Mouse (Mus musculus) myocyte (in vitro differentiated cells): ENCODE data around the gene Rasal3. TPM values are rescaled to one million over a fixed set of nuclear protein-coding genes. Genes with fewer than 3 reads are reported as not detected.

Experiments used
- H3K27me3 ChIP-seq: one replicate; pipeline ENCODE4 v1.6.1; 2011; ENCODE audit not compliant: control insufficient read depth, insufficient read depth, insufficient read length
- H3K36me3 ChIP-seq: one replicate; pipeline ENCODE4 v1.6.1; 2011; ENCODE audit not compliant: control insufficient read depth, insufficient read depth
- H3K4me2 ChIP-seq: one replicate; pipeline ENCODE4 v1.6.1; 2011; ENCODE audit warnings: low read depth, control low read depth
- H3K4me3 ChIP-seq: one replicate; pipeline ENCODE4 v1.5.1; 2011; ENCODE audit warnings: mild to moderate bottlenecking, control low read depth, moderate library complexity
- H3K79me2 ChIP-seq: one replicate; pipeline ENCODE4 v1.6.1; 2011; ENCODE audit not compliant: control insufficient read depth, insufficient read depth
- H3ac ChIP-seq: one replicate; pipeline ENCODE4 v1.6.1; 2011; ENCODE audit not compliant: control insufficient read depth, insufficient read length
- CEBPB ChIP-seq: IDR thresholded peaks from 2 replicates; pipeline ENCODE4 v1.6.1; 2011; ENCODE audit warnings: mild to moderate bottlenecking, moderate library complexity; ENCODE audit not compliant: poor library complexity, insufficient read depth, severe bottlenecking
- E2F4 ChIP-seq: IDR thresholded peaks from one replicate; pipeline ENCODE4 v1.6.1; 2011; ENCODE audit warnings: mild to moderate bottlenecking, control low read depth, moderate library complexity; ENCODE audit not compliant: insufficient read depth
- MAX ChIP-seq: IDR thresholded peaks from one replicate; pipeline ENCODE4 v1.6.1; 2011; ENCODE audit warnings: low read depth, mild to moderate bottlenecking, control low read depth
- MYOD1 ChIP-seq, 3 experiments: IDR thresholded peaks; one replicate each; pipeline ENCODE4 v1.6.1; 2011; ENCODE audit warnings: control low read depth in 2 of 3, low read depth in 2 of 3, mild to moderate bottlenecking in 2 of 3, moderate library complexity in 1 of 3; ENCODE audit not compliant: insufficient read length in 2 of 3, control insufficient read depth in 1 of 3
- MYOG ChIP-seq, 3 experiments: IDR thresholded peaks; one replicate each; pipeline ENCODE4 v1.6.1; 2011; ENCODE audit warnings: control low read depth in 2 of 3, low read depth in 2 of 3, mild to moderate bottlenecking in 2 of 3; ENCODE audit not compliant: insufficient read length in 2 of 3, control insufficient read depth in 1 of 3, insufficient read depth in 1 of 3
- POLR2A ChIP-seq: IDR thresholded peaks from one replicate; pipeline ENCODE4 v1.6.1; 2011; ENCODE audit warnings: low read depth, mild to moderate bottlenecking, control low read depth, moderate library complexity; ENCODE audit not compliant: insufficient read length
- POLR2AphosphoS2 ChIP-seq: IDR thresholded peaks from one replicate; pipeline ENCODE4 v1.6.1; 2011; ENCODE audit warnings: low read depth, control low read depth; ENCODE audit not compliant: insufficient read length
- REST ChIP-seq: IDR thresholded peaks from one replicate; pipeline ENCODE4 v1.6.1; 2011; ENCODE audit warnings: mild to moderate bottlenecking, control low read depth, moderate library complexity; ENCODE audit not compliant: insufficient read depth, insufficient read length
- SRF ChIP-seq: IDR thresholded peaks from one replicate; pipeline ENCODE4 v1.6.1; 2011; ENCODE audit warnings: low read depth; ENCODE audit not compliant: control insufficient read depth, insufficient read length
- TCF12 ChIP-seq: IDR thresholded peaks from one replicate; pipeline ENCODE4 v1.6.1; 2011; ENCODE audit warnings: mild to moderate bottlenecking, control low read depth; ENCODE audit not compliant: poor library complexity, insufficient read depth, severe bottlenecking
- TCF3 ChIP-seq: IDR thresholded peaks from one replicate; pipeline ENCODE4 v1.6.1; 2011; ENCODE audit warnings: low read depth, control low read depth; ENCODE audit not compliant: insufficient read length
- USF1 ChIP-seq: IDR thresholded peaks from one replicate; pipeline ENCODE4 v1.6.1; 2011; ENCODE audit warnings: low read depth, mild to moderate bottlenecking, control low read depth, moderate library complexity
- polyA plus RNA-seq: library from polyadenylated mRNA; unstranded; fragments of >200 nt; fragmentation: generic; extraction: Trizol; gene quantifications from one replicate; pipeline ENCODE4 v1.2.1, GENCODE M21; 2012; ENCODE audit warnings: missing spikeins

Rasal3 gene
- polyA plus RNA-seq, 1 experiment, result not detected

GRCm38 (mm10) chr17:32350382-32350983 lies 52.9 kb downstream of the Rasal3 start, which contains the start of gene Akap8l:
TSS of gene Akap8l (minus strand) at chr17:32350607.
- TF ChIP-seq USF1, result no peak
- TF ChIP-seq TCF3, result no peak
- TF ChIP-seq SRF, result peak; percentile 54
- peak; percentile 93 for TF ChIP-seq POLR2AphosphoS2
- TF ChIP-seq REST, result no peak
- no peak for TF ChIP-seq CEBPB
- TF ChIP-seq POLR2A, result peak; percentile 81
- no peak for TF ChIP-seq MYOG (IDR thresholded peaks at IDR 0.05; ENCODE audit: control insufficient read depth in 1 of 3, insufficient read depth in 1 of 3, insufficient read length in 2 of 3, low read depth in 2 of 3)
- TF ChIP-seq TCF12, result no peak
- no peak for TF ChIP-seq MAX
- TF ChIP-seq MYOD1 (IDR thresholded peaks at IDR 0.05; ENCODE audit: control insufficient read depth in 1 of 3, insufficient read length in 2 of 3, low read depth in 2 of 3), result no peak
- TF ChIP-seq E2F4, result no peak
- Histone ChIP-seq H3K4me2 (peak within 1 kb of the TSS; percentile 92), H3K36me3 (peaks cover 8% of the 10 kb centered on the region), H3ac (peak within 1 kb of the TSS; percentile 40), H3K79me2 (peaks cover 31% of the 10 kb centered on the region), H3K27me3 (no peaks in the 10 kb centered on the region), H3K4me3 (peak within 1 kb of the TSS; percentile 98)

GRCm38 (mm10) chr17:32349851-32350381 lies 53.5 kb downstream of the Rasal3 start:
- peak overlapping the region; percentile 92 for H3K4me2 ChIP-seq
- H3ac ChIP-seq, result peak overlapping the region; percentile 40
- TF ChIP-seq E2F4 (no peak), REST (no peak), MYOG (IDR thresholded peaks at IDR 0.05; ENCODE audit: control insufficient read depth in 1 of 3, insufficient read depth in 1 of 3, insufficient read length in 2 of 3, low read depth in 2 of 3) (no peak), CEBPB (no peak), POLR2AphosphoS2 (no peak), USF1 (no peak), TCF12 (no peak), POLR2A (no peak), MYOD1 (IDR thresholded peaks at IDR 0.05; ENCODE audit: control insufficient read depth in 1 of 3, insufficient read length in 2 of 3, low read depth in 2 of 3) (no peak), TCF3 (no peak), MAX (no peak), SRF (no peak)
- peaks cover 31% of the 10 kb centered on the region for H3K79me2 ChIP-seq
- peaks cover 2% of the 10 kb centered on the region for H3K36me3 ChIP-seq
- no peaks in the 10 kb centered on the region for H3K27me3 ChIP-seq
- peak overlapping the region; percentile 98 for H3K4me3 ChIP-seq

GRCm38 (mm10) chr17:32349037-32349732 lies 54.2 kb downstream of the Rasal3 start:
- peaks cover 6% of the 10 kb centered on the region for H3K36me3 ChIP-seq
- H3K79me2 ChIP-seq, result peaks cover 31% of the 10 kb centered on the region
- no peak for TF ChIP-seq MAX
- TF ChIP-seq REST, result no peak
- no peak for TF ChIP-seq SRF
- no peak for TF ChIP-seq USF1
- no peak for TF ChIP-seq E2F4
- TF ChIP-seq MYOG (IDR thresholded peaks at IDR 0.05; ENCODE audit: control insufficient read depth in 1 of 3, insufficient read depth in 1 of 3, insufficient read length in 2 of 3, low read depth in 2 of 3), result no peak
- no peak for TF ChIP-seq POLR2AphosphoS2
- TF ChIP-seq CEBPB, result no peak
- peak overlapping the region; percentile 98 for H3K4me3 ChIP-seq
- peak overlapping the region; percentile 40 for H3ac ChIP-seq
- peak overlapping the region; percentile 92 for H3K4me2 ChIP-seq
- no peaks in the 10 kb centered on the region for H3K27me3 ChIP-seq

- no peaks in the 10 kb centered on the region for H3K27me3 ChIP-seq
- peak overlapping the region; percentile 92 for H3K4me2 ChIP-seq
- H3K36me3 ChIP-seq, result peaks cover 6% of the 10 kb centered on the region
- H3K79me2 ChIP-seq, result peaks cover 31% of the 10 kb centered on the region
- H3K4me3 ChIP-seq, result no peak overlapping the region
- no peak for TF ChIP-seq TCF3
- no peak for TF ChIP-seq CEBPB
- TF ChIP-seq MAX, result no peak
- TF ChIP-seq POLR2A, result no peak
- no peak for TF ChIP-seq E2F4
- no peak for TF ChIP-seq REST
- TF ChIP-seq TCF12, result no peak
- TF ChIP-seq MYOG (IDR thresholded peaks at IDR 0.05; ENCODE audit: control insufficient read depth in 1 of 3, insufficient read depth in 1 of 3, insufficient read length in 2 of 3, low read depth in 2 of 3), result no peak
- no peak for TF ChIP-seq MYOD1 (IDR thresholded peaks at IDR 0.05; ENCODE audit: control insufficient read depth in 1 of 3, insufficient read length in 2 of 3, low read depth in 2 of 3)
- no peak for TF ChIP-seq POLR2AphosphoS2
- no peak for TF ChIP-seq USF1
- no peak for TF ChIP-seq SRF
- no peak overlapping the region for H3ac ChIP-seq
Observed at GRCm38 (mm10) chr17:32348406-32348805, 55.0 kb downstream of the Rasal3 start.
